Mouse (Mus musculus) liver, embryonic 16.5 days (tissue): ENCODE measurements around the gene Casp9. TPM values are rescaled to one million over a fixed set of nuclear protein-coding genes. Genes with fewer than 3 reads are reported as not detected.

ENCODE experiments used
- ATAC-seq: fragments of 200-750 bp; cut with Nextera tagmentation; 2 replicates; pipeline ENCODE4 v1.8.0; 2017; ENCODE audit warnings: low read depth, mild to moderate bottlenecking, moderate number of reproducible peaks, moderate library complexity
- H3K27ac ChIP-seq: fragments of 300-500 bp; sonication (generic); 2 replicates; pipeline ENCODE4 v1.5.1; 2014; ENCODE audit warnings: mild to moderate bottlenecking, low read length
- H3K27me3 ChIP-seq: fragments of 300-500 bp; sonication (generic); 2 replicates; pipeline ENCODE4 v1.6.1; 2014; ENCODE audit warnings: low read depth, low read length, mixed read lengths; ENCODE audit not compliant: control insufficient read depth, insufficient read depth
- H3K36me3 ChIP-seq: fragments of 300-500 bp; sonication (generic); 2 replicates; pipeline ENCODE4 v1.6.1; 2014; ENCODE audit warnings: mild to moderate bottlenecking; ENCODE audit not compliant: control insufficient read depth, insufficient read depth
- H3K4me1 ChIP-seq: fragments of 300-500 bp; sonication (generic); 2 replicates; pipeline ENCODE4 v1.6.1; 2014; ENCODE audit warnings: low read depth, low read length, mixed read lengths; ENCODE audit not compliant: control insufficient read depth
- H3K4me2 ChIP-seq: fragments of 300-500 bp; sonication (generic); 2 replicates; pipeline ENCODE4 v1.6.1; 2014; ENCODE audit warnings: low read depth, low read length, mixed read lengths
- H3K4me3 ChIP-seq: fragments of 300-500 bp; sonication (generic); 2 replicates; pipeline ENCODE4 v1.5.1; 2014; ENCODE audit warnings: low read depth, mild to moderate bottlenecking, low read length
- H3K9ac ChIP-seq: fragments of 300-500 bp; sonication (generic); 2 replicates; pipeline ENCODE4 v1.6.1; 2014; ENCODE audit warnings: low read depth, low read length
- H3K9me3 ChIP-seq: fragments of 300-500 bp; sonication (generic); replicated peaks from 2 replicates; pipeline ENCODE4 v1.6.1; 2016; ENCODE audit warnings: low read length; ENCODE audit not compliant: control insufficient read depth
- WGBS: fragments of 180-500 bp; shearing (Covaris S2); extraction: QIAGEN DNeasy Blood & Tissue Kit; methylation state at CpG from one replicate; pipeline ENCODE4 v1.1.7; 2014; ENCODE audit not compliant: insufficient replicate concordance; 5-methylcytosine and 5-hydroxymethylcytosine counted together
- polyA plus RNA-seq: library from polyadenylated mRNA; unstranded; fragments of >200 nt; fragmentation: Nextera tagmentation; extraction: Ambion mirVana; gene quantifications from 2 replicates; pipeline ENCODE4 v1.2.1, GENCODE M21; 2015

Casp9 gene
- polyA plus RNA-seq, 1 experiment from 2014 or later: 9.5 TPM

DNA sequence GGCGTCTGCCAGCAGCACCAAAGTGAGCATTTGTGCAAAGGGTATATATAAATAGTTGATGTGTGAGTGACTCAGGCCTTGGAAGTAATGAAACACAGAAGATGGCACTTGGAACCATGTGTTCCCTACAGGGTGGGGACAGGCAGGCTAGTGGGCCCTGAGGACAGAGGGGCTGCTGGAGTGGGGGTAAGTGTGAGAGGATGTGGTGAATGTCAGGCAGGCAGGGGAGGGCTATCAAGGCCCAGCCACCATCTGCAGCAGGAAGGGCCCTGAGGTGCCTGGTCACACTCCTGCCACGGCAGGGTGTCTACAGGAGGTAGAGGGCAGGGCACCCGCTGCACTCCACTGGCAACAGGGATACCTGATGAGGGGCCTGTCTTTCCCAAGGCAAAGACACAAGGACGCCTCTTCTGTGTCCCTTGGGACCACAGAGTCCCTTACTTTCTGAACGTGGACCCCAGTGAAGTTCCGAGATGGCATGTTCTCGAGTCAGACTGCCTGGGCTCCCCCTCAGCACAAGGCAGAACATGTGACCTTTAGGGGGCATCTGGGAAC lies 70.4 kb downstream of the Casp9 start:
- Histone ChIP-seq H3K4me3 (no peak overlapping the region), H3K4me1 (no peaks in the 10 kb centered on the region), H3K27ac (no peak overlapping the region), H3K9ac (no peak overlapping the region), H3K9me3 (no peaks in the 10 kb centered on the region), H3K27me3 (no peaks in the 10 kb centered on the region), H3K36me3 (peaks cover 7% of the 10 kb centered on the region), H3K4me2 (no peak overlapping the region)
- ATAC-seq: no peak
- WGBS: 72% methylated on average over 7 of the region's 7 CpGs

DNA sequence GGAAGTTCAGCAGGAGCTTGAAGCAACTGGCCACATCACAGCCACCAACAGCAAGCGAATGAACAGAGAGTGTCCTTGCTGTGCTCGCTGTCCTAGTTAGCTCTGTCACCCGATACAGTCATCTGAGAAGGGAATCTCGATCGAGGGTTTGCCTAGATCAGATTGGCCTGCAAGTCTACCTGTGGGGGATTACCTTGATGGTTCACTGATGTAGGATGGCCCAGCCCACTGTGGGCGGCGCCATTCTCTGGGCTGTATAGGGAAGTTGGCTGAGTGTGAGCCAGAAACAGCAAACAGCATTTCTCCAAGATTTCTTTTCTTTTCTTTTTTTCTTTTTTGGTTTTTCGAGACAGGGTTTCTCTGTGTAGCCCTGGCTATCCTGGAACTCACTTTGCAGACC lies 71.1 kb downstream of the Casp9 start:
- peaks cover 7% of the 10 kb centered on the region for H3K36me3 ChIP-seq
- no peak overlapping the region for H3K9ac ChIP-seq
- H3K27me3 ChIP-seq: no peaks in the 10 kb centered on the region
- H3K4me3 ChIP-seq: no peak overlapping the region
- no peak overlapping the region for H3K4me2 ChIP-seq
- H3K27ac ChIP-seq: no peak overlapping the region
- no peaks in the 10 kb centered on the region for H3K9me3 ChIP-seq
- WGBS: 87% methylated on average over 8 of the region's 8 CpGs
- H3K4me1 ChIP-seq: no peaks in the 10 kb centered on the region
- no peak for ATAC-seq

DNA sequence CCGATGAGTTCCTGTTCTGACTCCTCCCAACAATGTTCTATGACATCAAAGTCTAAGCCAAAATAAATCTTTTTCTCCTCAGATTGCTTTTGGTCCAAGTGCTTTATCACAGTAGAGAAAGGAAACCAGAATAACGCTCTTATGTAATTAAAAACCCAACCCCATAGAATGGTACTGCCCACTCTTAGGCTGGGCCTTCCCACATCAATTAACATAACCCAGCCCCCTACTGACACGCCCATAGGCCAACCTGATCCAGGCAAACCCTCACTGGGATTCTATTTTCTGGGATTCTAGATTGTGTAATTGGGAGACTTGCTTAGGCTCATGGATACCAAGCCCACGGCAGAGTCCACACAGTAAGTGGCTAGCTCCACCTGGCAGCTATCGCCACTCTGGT lies 71.6 kb downstream of the Casp9 start:
- Histone ChIP-seq H3K27ac (no peak overlapping the region), H3K4me3 (no peak overlapping the region), H3K4me2 (no peak overlapping the region), H3K4me1 (peaks cover under 1% of the 10 kb centered on the region), H3K27me3 (no peaks in the 10 kb centered on the region), H3K9ac (no peak overlapping the region), H3K9me3 (no peaks in the 10 kb centered on the region), H3K36me3 (peaks cover 3% of the 10 kb centered on the region)
- WGBS: 82% methylated on average over 5 of the region's 5 CpGs
- ATAC-seq: no peak

Other genes with a start within 250 kb of the Casp9 start
- 1.5 and 2.3 TPM in 2 replicates for gene Fblim1, start 187.5 kb upstream of the Casp9 start, polyA plus RNA-seq
- gene Tmem82, start 175.0 kb upstream of the Casp9 start, polyA plus RNA-seq: 4.5 and 5.3 TPM in 2 replicates
- 0.08 and 0.14 TPM in 2 replicates for gene Slc25a34, start 169.8 kb upstream of the Casp9 start, polyA plus RNA-seq
- 1.0 and 1.5 TPM in 2 replicates for gene Plekhm2, start 128.7 kb upstream of the Casp9 start, polyA plus RNA-seq
- not detected in 2 replicates for gene Rsc1a1, start 108.0 kb upstream of the Casp9 start, polyA plus RNA-seq
- 13.9 and 14.5 TPM in 2 replicates for gene Ddi2, start 70.2 kb upstream of the Casp9 start, polyA plus RNA-seq
- 25.9 and 28.3 TPM in 2 replicates for gene Agmat, start 46.9 kb upstream of the Casp9 start, polyA plus RNA-seq
- gene Dnajc16, start 2.7 kb upstream of the Casp9 start, polyA plus RNA-seq: 2.5 and 2.6 TPM in 2 replicates
- 1.8 and 13.9 TPM in 2 replicates for gene Cela2a, start 32.5 kb downstream of the Casp9 start, polyA plus RNA-seq
- gene Ctrc, start 52.7 kb downstream of the Casp9 start, polyA plus RNA-seq: not detected in 2 replicates
- 36.2 and 38.5 TPM in 2 replicates for gene Efhd2, start 81.3 kb downstream of the Casp9 start, polyA plus RNA-seq
- 0.02 TPM in 1 of 2 replicates, not detected in the other for gene Fhad1, start 221.5 kb downstream of the Casp9 start, polyA plus RNA-seq